Mouse (Mus musculus) hindbrain, embryonic 13.5 days (tissue): ENCODE data around the gene Pign. TPM values are rescaled to one million over a fixed set of nuclear protein-coding genes. Genes with fewer than 3 reads are reported as not detected.

ENCODE experiments used
- ATAC-seq: fragments of 200-750 bp; cut with Nextera tagmentation; 2 replicates; pipeline ENCODE4 v1.8.0; 2017; ENCODE audit warnings: moderate TSS enrichment; ENCODE audit not compliant: low FRiP score
- H3K27ac ChIP-seq: fragments of 300-500 bp; sonication (generic); 2 replicates; pipeline ENCODE4 v1.5.1; 2015; ENCODE audit warnings: inconsistent platforms, mild to moderate bottlenecking, moderate library complexity
- H3K27me3 ChIP-seq: fragments of 300-500 bp; sonication (generic); 2 replicates; pipeline ENCODE4 v1.6.1; 2015; ENCODE audit warnings: mild to moderate bottlenecking, inconsistent platforms
- H3K36me3 ChIP-seq: fragments of 300-500 bp; sonication (generic); 2 replicates; pipeline ENCODE4 v1.6.1; 2015; ENCODE audit warnings: mild to moderate bottlenecking, inconsistent platforms
- H3K4me1 ChIP-seq: fragments of 300-500 bp; sonication (generic); replicated peaks from 2 replicates; pipeline ENCODE4 v1.6.1; 2015; ENCODE audit warnings: inconsistent platforms
- H3K4me2 ChIP-seq: fragments of 300-500 bp; sonication (generic); 2 replicates; pipeline ENCODE4 v1.6.1; 2015; ENCODE audit warnings: inconsistent platforms, mild to moderate bottlenecking, moderate library complexity
- H3K4me3 ChIP-seq: fragments of 300-500 bp; sonication (generic); 2 replicates; pipeline ENCODE4 v1.5.1; 2015; ENCODE audit warnings: mild to moderate bottlenecking, inconsistent platforms
- H3K9ac ChIP-seq: fragments of 300-500 bp; sonication (generic); 2 replicates; pipeline ENCODE4 v1.6.1; 2015; ENCODE audit warnings: mild to moderate bottlenecking, inconsistent platforms
- H3K9me3 ChIP-seq: fragments of 300-500 bp; sonication (generic); 2 replicates; pipeline ENCODE4 v1.6.1; 2016; ENCODE audit warnings: inconsistent platforms
- WGBS: fragments of 180-500 bp; shearing (Covaris S2); methylation state at CpG from one replicate; pipeline ENCODE4 v1.1.7; 2015; 5-methylcytosine and 5-hydroxymethylcytosine counted together
- polyA plus RNA-seq: library from polyadenylated mRNA; unstranded; fragments of >200 nt; fragmentation: Nextera tagmentation; extraction: Ambion mirVana; gene quantifications from 2 replicates; pipeline ENCODE4 v1.2.1, GENCODE M21; 2015

The Pign gene
- polyA plus RNA-seq = 10.5 and 12.0 TPM in 2 replicates

GRCm38 (mm10) chr1:105663171-105663961, at the start of gene Pign, which contains the start of gene Relch:
Gene Pign, minus strand, starts transcription at chr1:105663677.
Gene Relch, plus strand, starts transcription at chr1:105663861.
- Histone ChIP-seq H3K27me3 (no peaks in the 10 kb centered on the region), H3K27ac (peak within 1 kb of the TSS; percentile 91), H3K36me3 (no peaks in the 10 kb centered on the region), H3K4me1 (peaks cover 29% of the 10 kb centered on the region), H3K9me3 (no peaks in the 10 kb centered on the region), H3K4me2 (peak within 1 kb of the TSS; percentile 89), H3K9ac (peak within 1 kb of the TSS; percentile 93), H3K4me3 (peak within 1 kb of the TSS; percentile 92)
- under 1% methylated on average over 40 of the region's 41 CpGs for WGBS
- peak; percentile 99 for ATAC-seq

GRCm38 (mm10) chr1:105712822-105713221, 49.3 kb upstream of the Pign start:
- no peaks in the 10 kb centered on the region for H3K9me3 ChIP-seq
- H3K27me3 ChIP-seq = no peaks in the 10 kb centered on the region
- H3K4me1 ChIP-seq = no peaks in the 10 kb centered on the region
- no peak overlapping the region for H3K9ac ChIP-seq
- 98% methylated on average over 2 of the region's 2 CpGs for WGBS
- no peak overlapping the region for H3K27ac ChIP-seq
- H3K4me3 ChIP-seq = no peak overlapping the region
- no peak for ATAC-seq
- H3K36me3 ChIP-seq = peaks cover 37% of the 10 kb centered on the region
- no peak overlapping the region for H3K4me2 ChIP-seq

- Histone ChIP-seq H3K9me3 (no peaks in the 10 kb centered on the region), H3K27ac (no peak overlapping the region), H3K4me2 (no peak overlapping the region), H3K4me3 (no peak overlapping the region), H3K36me3 (peaks cover 38% of the 10 kb centered on the region), H3K9ac (no peak overlapping the region), H3K4me1 (no peaks in the 10 kb centered on the region), H3K27me3 (no peaks in the 10 kb centered on the region)
- WGBS = 66% methylated on average over 1 of the region's 1 CpGs
- no peak for ATAC-seq
Measured at GRCm38 (mm10) chr1:105711227-105711626, 47.8 kb upstream of the Pign start.

- no peak overlapping the region for H3K27ac ChIP-seq
- H3K4me3 ChIP-seq = no peak overlapping the region
- 86% methylated on average over 2 of the region's 2 CpGs for WGBS
- no peak for ATAC-seq
- H3K9ac ChIP-seq = no peak overlapping the region
- H3K4me1 ChIP-seq = no peaks in the 10 kb centered on the region
- H3K9me3 ChIP-seq = no peaks in the 10 kb centered on the region
- peaks cover 31% of the 10 kb centered on the region for H3K36me3 ChIP-seq
- no peak overlapping the region for H3K4me2 ChIP-seq
- no peaks in the 10 kb centered on the region for H3K27me3 ChIP-seq
Measured at GRCm38 (mm10) chr1:105709415-105709814, 45.9 kb upstream of the Pign start.

- H3K36me3 ChIP-seq = peaks cover 10% of the 10 kb centered on the region
- no peaks in the 10 kb centered on the region for H3K4me1 ChIP-seq
- H3K9me3 ChIP-seq = no peaks in the 10 kb centered on the region
- no peak overlapping the region for H3K4me3 ChIP-seq
- no peak overlapping the region for H3K4me2 ChIP-seq
- WGBS = 91% methylated on average over 4 of the region's 4 CpGs
- no peak overlapping the region for H3K27ac ChIP-seq
- H3K27me3 ChIP-seq = no peaks in the 10 kb centered on the region
- no peak for ATAC-seq
- H3K9ac ChIP-seq = no peak overlapping the region
Measured at GRCm38 (mm10) chr1:105700984-105701530, 37.6 kb upstream of the Pign start.

GRCm38 (mm10) chr1:105695581-105695980, 32.1 kb upstream of the Pign start:
- WGBS = 91% methylated on average over 2 of the region's 2 CpGs

GRCm38 (mm10) chr1:105685501-105685900, 22.0 kb upstream of the Pign start:
- Histone ChIP-seq H3K9ac (no peak overlapping the region), H3K36me3 (peaks cover 8% of the 10 kb centered on the region), H3K9me3 (no peaks in the 10 kb centered on the region), H3K4me3 (no peak overlapping the region), H3K27me3 (no peaks in the 10 kb centered on the region), H3K27ac (no peak overlapping the region), H3K4me1 (no peaks in the 10 kb centered on the region), H3K4me2 (no peak overlapping the region)
- no peak for ATAC-seq
- 88% methylated on average over 3 of the region's 3 CpGs for WGBS

More at GRCm38 (mm10) chr1:105695581-105695980, 32.1 kb upstream of the Pign start:
- H3K4me3 ChIP-seq = no peak overlapping the region
- H3K36me3 ChIP-seq = peaks cover 14% of the 10 kb centered on the region
- H3K27me3 ChIP-seq = no peaks in the 10 kb centered on the region
- ATAC-seq = no peak
- H3K4me2 ChIP-seq = no peak overlapping the region
- no peaks in the 10 kb centered on the region for H3K4me1 ChIP-seq
- no peak overlapping the region for H3K27ac ChIP-seq
- no peak overlapping the region for H3K9ac ChIP-seq
- no peaks in the 10 kb centered on the region for H3K9me3 ChIP-seq

GRCm38 (mm10) chr1:105680587-105680986, 17.1 kb upstream of the Pign start:
- H3K27ac ChIP-seq = no peak overlapping the region
- no peak overlapping the region for H3K4me3 ChIP-seq
- H3K9me3 ChIP-seq = no peaks in the 10 kb centered on the region
- ATAC-seq = no peak
- 85% methylated on average over 1 of the region's 1 CpGs for WGBS
- no peak overlapping the region for H3K4me2 ChIP-seq
- no peak overlapping the region for H3K9ac ChIP-seq
- H3K4me1 ChIP-seq = no peaks in the 10 kb centered on the region
- H3K36me3 ChIP-seq = peaks cover 6% of the 10 kb centered on the region; the same call in 1 of the 2 replicates
- no peaks in the 10 kb centered on the region for H3K27me3 ChIP-seq

GRCm38 (mm10) chr1:105674763-105675162, 11.3 kb upstream of the Pign start:
- Histone ChIP-seq H3K4me1 (no peaks in the 10 kb centered on the region), H3K4me2 (no peak overlapping the region), H3K36me3 (no peaks in the 10 kb centered on the region), H3K27ac (no peak overlapping the region), H3K4me3 (no peak overlapping the region), H3K9me3 (no peaks in the 10 kb centered on the region), H3K27me3 (no peaks in the 10 kb centered on the region), H3K9ac (no peak overlapping the region)
- ATAC-seq = no peak
- 95% methylated on average over 2 of the region's 2 CpGs for WGBS

GRCm38 (mm10) chr1:105669700-105670099, 6.2 kb upstream of the Pign start:
- H3K27ac ChIP-seq = no peak overlapping the region
- no peaks in the 10 kb centered on the region for H3K36me3 ChIP-seq
- no peak for ATAC-seq
- no peak overlapping the region for H3K4me3 ChIP-seq
- H3K9me3 ChIP-seq = no peaks in the 10 kb centered on the region
- no peaks in the 10 kb centered on the region for H3K27me3 ChIP-seq
- H3K4me2 ChIP-seq = no peak overlapping the region
- H3K9ac ChIP-seq = no peak overlapping the region
- H3K4me1 ChIP-seq = peaks cover 23% of the 10 kb centered on the region

GRCm38 (mm10) chr1:105663962-105664812, 710 bp upstream of the Pign start:
- peak; percentile 57; the same call in 1 of the 2 replicates for ATAC-seq
- WGBS = under 1% methylated on average over 68 of the region's 68 CpGs
- H3K9me3 ChIP-seq = no peaks in the 10 kb centered on the region
- peak overlapping the region; percentile 93 for H3K9ac ChIP-seq
- H3K4me1 ChIP-seq = peaks cover 29% of the 10 kb centered on the region
- peak overlapping the region; percentile 92 for H3K4me3 ChIP-seq
- H3K36me3 ChIP-seq = no peaks in the 10 kb centered on the region
- peak overlapping the region; percentile 91 for H3K27ac ChIP-seq
- H3K4me2 ChIP-seq = peak overlapping the region; percentile 89
- H3K27me3 ChIP-seq = no peaks in the 10 kb centered on the region

GRCm38 (mm10) chr1:105662820-105663170, 682 bp downstream of the Pign start:
- Histone ChIP-seq H3K4me2 (peak overlapping the region; percentile 74), H3K36me3 (no peaks in the 10 kb centered on the region), H3K27ac (no peak overlapping the region), H3K9ac (peak overlapping the region; percentile 93), H3K4me3 (peak overlapping the region; percentile 92), H3K27me3 (no peaks in the 10 kb centered on the region), H3K4me1 (peaks cover 29% of the 10 kb centered on the region), H3K9me3 (no peaks in the 10 kb centered on the region)
- WGBS = 10% methylated on average over 6 of the region's 6 CpGs
- no peak for ATAC-seq
